Comparison of ENCODE assay signal across 8 mouse cellular contexts in the genomic region with DNA sequence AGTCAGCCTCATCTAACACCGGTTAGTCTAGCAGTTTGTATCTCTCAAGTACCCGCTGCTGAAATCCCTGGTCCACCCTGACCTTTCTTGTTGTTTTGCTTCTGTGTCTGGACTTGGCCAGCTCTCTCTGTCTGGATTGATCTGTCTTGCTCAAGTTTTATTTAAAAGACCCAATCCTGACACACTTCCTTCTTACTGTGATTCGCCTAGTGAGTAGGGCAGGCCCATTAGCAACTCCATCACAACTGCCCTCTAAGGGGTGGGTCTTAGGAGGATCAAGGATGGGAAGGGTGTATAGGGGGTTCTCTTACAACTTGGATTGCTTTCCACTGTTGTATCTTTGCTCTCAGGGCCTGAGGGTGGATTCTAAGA. TPM values are rescaled to one million over a fixed set of nuclear protein-coding genes. Genes with fewer than 3 reads are reported as not detected.
A peak's percentile ranks its signal among the peaks of the same experiment; 100 is the strongest.
DNase-seq lines count a peak whose midpoint lies in the region; ATAC-seq and TF ChIP-seq lines count a peak whose summit lies in the region.

No protein-coding gene starts in this region.

- H3K4me3 ChIP-seq in cortical plate, adult 2 months (ENCODE audit: insufficient read depth, low read length) = peak overlapping the region; percentile 54; the same call in 1 of the 2 replicates
- H3K4me3 ChIP-seq in limb, embryonic 10.5 days = peak overlapping the region; percentile 55
- peak overlapping the region; percentile 49 for H3K4me3 ChIP-seq in midbrain, embryonic 15.5 days

- 63% methylated on average over 3 of the region's 3 CpGs for WGBS in limb, embryonic 10.5 days
- WGBS in midbrain, embryonic 15.5 days = 71% methylated on average over 3 of the region's 3 CpGs

- peak overlapping the region; percentile 60; the same call in 1 of the 2 replicates for H3K9ac ChIP-seq in midbrain, embryonic 15.5 days

- no peak for TF ChIP-seq CTCF in cortical plate, adult 2 months (IDR thresholded peaks at IDR 0.05; ENCODE audit: extremely low read depth, insufficient read depth, low read length)

- intact Hi-C loops in heart, postnatal 25 days (cut with DNase I) = loop anchor here (2.0 to 5.0 kb wide), 3 partner anchors 17 to 52 kb away; a partner anchor contains a TSS

- ATAC-seq in midbrain, embryonic 15.5 days (replicated peaks) = peak; percentile 75

- TF ChIP-seq POLR2A in cortical plate, adult 2 months (IDR thresholded peaks at IDR 0.05; ENCODE audit: extremely low read depth, insufficient read depth, low read length) = no peak

- DNase-seq in ES-CJ7 (ENCODE audit: low read depth, low spot score) = peak; percentile 77
- DNase-seq in heart, postnatal 25 days (ENCODE audit: low spot score) = peak; percentile 25
- no peak for DNase-seq in limb, embryonic 10.5 days (ENCODE audit: low spot score)
- no peak for DNase-seq in layer of hippocampus, adult 11-12 months (ENCODE audit: low spot score)
- DNase-seq in urinary bladder, adult 2 months (ENCODE audit: low spot score) = no peak
- DNase-seq in testis, postnatal 14 days (ENCODE audit: low spot score) = no peak

- H3K36me3 ChIP-seq in limb, embryonic 10.5 days = peaks cover 24% of the 10 kb centered on the region
- no peaks in the 10 kb centered on the region for H3K36me3 ChIP-seq in midbrain, embryonic 15.5 days (replicated peaks)

- peak overlapping the region; percentile 15; the same call in 1 of the 2 replicates for H3K27ac ChIP-seq in cortical plate, adult 2 months (ENCODE audit: insufficient read depth, low read length)
- H3K27ac ChIP-seq in limb, embryonic 10.5 days = peak overlapping the region; percentile 93
- H3K27ac ChIP-seq in midbrain, embryonic 15.5 days = peak overlapping the region; percentile 62; the same call in 1 of the 2 replicates

- H3K27me3 ChIP-seq in limb, embryonic 10.5 days (ENCODE audit: low read depth, poor library complexity, severe bottlenecking) = no peaks in the 10 kb centered on the region
- no peaks in the 10 kb centered on the region for H3K27me3 ChIP-seq in midbrain, embryonic 15.5 days (replicated peaks)

- H3K9me3 ChIP-seq in limb, embryonic 10.5 days (replicated peaks) = no peaks in the 10 kb centered on the region
- H3K9me3 ChIP-seq in midbrain, embryonic 15.5 days = no peaks in the 10 kb centered on the region

- H3K4me1 ChIP-seq in cortical plate, adult 2 months (ENCODE audit: control insufficient read depth, insufficient read depth, low read length) = peaks cover 6% of the 10 kb centered on the region; the same call in 1 of the 2 replicates
- H3K4me1 ChIP-seq in limb, embryonic 10.5 days = peaks cover 31% of the 10 kb centered on the region
- peaks cover 18% of the 10 kb centered on the region for H3K4me1 ChIP-seq in midbrain, embryonic 15.5 days

- peak overlapping the region; percentile 94 for H3K4me2 ChIP-seq in midbrain, embryonic 15.5 days

RNA-seq across cellular contexts. Expression of a gene that starts 1.0 kb away (rescaled TPM):
- polyA plus RNA-seq in cortical plate, adult 2 months (2012; rRNA removed) = 7.5 and 7.8 TPM in 2 replicates
- 10 to 100 TPM in 1 of 2 experiments, 1 to 10 TPM in 1; 9.0 to 11.1 TPM for total RNA-seq in heart, postnatal 25 days (2021)
- polyA plus RNA-seq in limb, embryonic 10.5 days (2016; fragmentation: Nextera tagmentation; extraction: Ambion mirVana) = 40.6 and 44.3 TPM in 2 replicates
- polyA plus RNA-seq in midbrain, embryonic 15.5 days (2015; fragmentation: Nextera tagmentation; extraction: Ambion mirVana) = 25.1 and 29.1 TPM in 2 replicates
- 34.5 and 34.8 TPM in 2 replicates for polyA plus RNA-seq in urinary bladder, adult 2 months (2012; rRNA removed)

RNA-seq across cellular contexts. Expression of a gene that starts 22.6 kb away (rescaled TPM):
- 0.29 TPM in 1 of 2 replicates, not detected in the other for polyA plus RNA-seq in cortical plate, adult 2 months (2012; rRNA removed)
- total RNA-seq in heart, postnatal 25 days (2021) = not detected
- 1.5 and 5.6 TPM in 2 replicates for polyA plus RNA-seq in limb, embryonic 10.5 days (2016; fragmentation: Nextera tagmentation; extraction: Ambion mirVana)
- 6.4 TPM in 2 replicates for polyA plus RNA-seq in midbrain, embryonic 15.5 days (2015; fragmentation: Nextera tagmentation; extraction: Ambion mirVana)
- 0.15 TPM in 1 of 2 replicates, not detected in the other for polyA plus RNA-seq in urinary bladder, adult 2 months (2012; rRNA removed)

RNA-seq across cellular contexts. Expression of a gene that starts 53.5 kb away (rescaled TPM):
- 62.3 and 65.6 TPM in 2 replicates for polyA plus RNA-seq in cortical plate, adult 2 months (2012; rRNA removed)
- 10 to 100 TPM; 21.2 to 24.0 TPM for total RNA-seq in heart, postnatal 25 days (2021)
- 95.8 and 119 TPM in 2 replicates for polyA plus RNA-seq in limb, embryonic 10.5 days (2016; fragmentation: Nextera tagmentation; extraction: Ambion mirVana)
- polyA plus RNA-seq in midbrain, embryonic 15.5 days (2015; fragmentation: Nextera tagmentation; extraction: Ambion mirVana) = 58.8 and 70.0 TPM in 2 replicates
- polyA plus RNA-seq in urinary bladder, adult 2 months (2012; rRNA removed) = 37.9 and 44.8 TPM in 2 replicates

Comparison
In these comparisons a context has a peak if more than half of its experiments do, and no peak if none do; other contexts are left out.
1. DNase-seq: peak in ES-CJ7 (single experiment) and heart, postnatal 25 days (single experiment); none in limb, embryonic 10.5 days (single experiment), layer of hippocampus, adult 11-12 months (single experiment), urinary bladder, adult 2 months (single experiment) and testis, postnatal 14 days (single experiment).
2. H3K27ac ChIP-seq: peak in every context shown above with its lines; median percentile 93 in limb, embryonic 10.5 days; 62 in midbrain, embryonic 15.5 days; 15 in cortical plate, adult 2 months.
3. Peak in every context shown above with its lines, with median percentiles within 50 percentile points of each other: H3K4me3 ChIP-seq.